Mouse (Mus musculus): ENCODE data around the gene Mylk2. TPM values are rescaled to one million over a fixed set of nuclear protein-coding genes. Genes with fewer than 3 reads are reported as not detected.

Gene Mylk2
- polyA plus RNA-seq, 1 experiment from 2014 or later = not detected

DNA sequence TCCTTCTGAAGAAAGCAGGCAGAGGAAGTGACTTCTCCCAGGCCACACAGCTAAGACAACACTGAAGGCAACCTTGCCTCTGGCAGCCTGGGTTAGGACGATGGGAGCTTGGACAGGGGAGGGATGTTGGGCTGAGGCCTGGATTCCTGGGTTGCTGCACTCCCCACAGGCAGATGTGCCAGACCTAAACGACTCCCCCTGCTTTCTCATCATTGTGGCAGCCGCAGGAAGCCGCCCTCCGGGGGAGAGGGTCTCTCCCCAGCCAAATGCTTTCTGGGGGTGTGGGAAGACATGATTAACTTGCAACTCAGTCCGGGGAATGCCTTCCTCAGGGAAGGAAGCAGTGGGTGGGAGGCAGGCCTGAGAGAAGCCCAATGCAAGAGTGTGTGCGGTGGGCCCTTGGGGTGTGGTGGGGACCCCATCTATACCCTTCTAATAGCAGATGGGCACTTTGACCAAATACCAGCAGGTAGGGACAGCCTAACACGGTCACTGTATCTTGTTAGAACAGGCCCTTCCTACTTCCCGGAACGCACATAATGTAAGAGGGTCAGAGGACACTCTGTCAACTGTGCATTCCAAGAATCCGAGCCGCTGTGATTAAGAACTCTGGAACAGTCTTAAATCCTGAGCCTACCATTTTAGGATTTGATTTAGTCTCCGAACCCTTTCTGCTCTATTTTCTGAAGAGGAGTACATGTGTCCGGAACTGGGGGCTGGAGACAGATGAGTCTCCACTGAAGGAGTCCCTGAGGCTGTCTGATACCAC is 17.3 kb downstream of the Mylk2 start:
- Histone ChIP-seq H3K9ac (ENCODE audit: low read depth, low read length) (no peak overlapping the region), H3K4me2 (no peak overlapping the region), H3K36me3 (ENCODE audit: control insufficient read depth, insufficient read depth, low read length) (no peaks in the 10 kb centered on the region), H3K9me3 (replicated peaks; ENCODE audit: control insufficient read depth, low read length) (no peaks in the 10 kb centered on the region), H3K27ac (ENCODE audit: low read depth, low read length) (no peak overlapping the region), H3K27me3 (ENCODE audit: control insufficient read depth, insufficient read depth, low read length) (peaks cover 7% of the 10 kb centered on the region; the same call in 1 of the 2 replicates), H3K4me1 (ENCODE audit: control insufficient read depth, insufficient read depth, low read length) (peaks cover 18% of the 10 kb centered on the region), H3K4me3 (ENCODE audit: low read depth, low read length) (no peak overlapping the region)
- no peak for ATAC-seq (replicated peaks; ENCODE audit: insufficient number of reproducible peaks, low FRiP score, low TSS enrichment)
- 41% methylated on average over 14 of the region's 14 CpGs for WGBS (ENCODE audit: insufficient replicate concordance)

DNA sequence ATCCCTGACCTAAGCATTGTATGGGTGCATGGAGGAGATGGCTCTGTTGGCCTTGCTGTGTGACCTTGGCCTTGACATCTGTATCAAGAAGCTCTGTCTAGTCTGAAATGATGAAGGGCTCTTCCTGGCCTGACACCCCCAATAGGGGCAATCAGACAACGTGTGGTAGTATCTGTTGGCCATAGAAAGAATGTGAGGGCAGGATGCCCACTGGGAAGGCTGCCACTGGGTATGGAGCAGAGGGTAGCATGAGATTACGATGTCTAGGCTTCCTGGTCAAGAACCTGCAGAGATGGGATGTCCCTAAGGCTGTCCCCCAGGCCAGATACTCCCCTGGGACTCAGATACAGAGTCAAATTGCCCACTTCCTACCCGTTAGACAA is 17.8 kb downstream of the Mylk2 start:
- Histone ChIP-seq H3K36me3 (ENCODE audit: control insufficient read depth, insufficient read depth, low read length) (no peaks in the 10 kb centered on the region), H3K4me2 (no peak overlapping the region), H3K27me3 (ENCODE audit: control insufficient read depth, insufficient read depth, low read length) (peaks cover 7% of the 10 kb centered on the region; the same call in 1 of the 2 replicates), H3K4me1 (ENCODE audit: control insufficient read depth, insufficient read depth, low read length) (peaks cover 18% of the 10 kb centered on the region), H3K9ac (ENCODE audit: low read depth, low read length) (no peak overlapping the region), H3K9me3 (replicated peaks; ENCODE audit: control insufficient read depth, low read length) (no peaks in the 10 kb centered on the region), H3K4me3 (ENCODE audit: low read depth, low read length) (no peak overlapping the region), H3K27ac (ENCODE audit: low read depth, low read length) (no peak overlapping the region)
- WGBS (ENCODE audit: insufficient replicate concordance) = 66% methylated on average over 3 of the region's 3 CpGs
- ATAC-seq (replicated peaks; ENCODE audit: insufficient number of reproducible peaks, low FRiP score, low TSS enrichment) = no peak

DNA sequence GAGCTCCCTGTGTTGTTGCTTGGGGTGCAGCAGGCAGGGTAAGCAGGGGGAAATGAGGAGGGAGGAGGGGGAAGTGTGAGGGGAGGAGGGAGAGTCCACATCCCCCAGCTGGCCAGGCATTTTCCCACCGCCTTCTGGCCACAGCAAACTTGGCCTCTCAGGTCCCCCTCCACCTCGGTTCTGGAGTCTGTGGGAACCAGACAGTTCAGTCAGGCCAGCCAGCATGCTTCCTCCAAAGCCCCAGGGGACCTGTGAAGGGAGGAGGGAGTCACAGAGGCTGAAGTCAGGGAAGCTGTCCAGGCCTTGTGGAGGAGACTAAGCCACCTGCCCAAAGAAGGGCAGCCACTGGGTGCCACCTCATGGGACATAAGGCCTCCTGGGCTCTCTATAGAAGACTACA is 19.1 kb downstream of the Mylk2 start:
- Histone ChIP-seq H3K4me2 (no peak overlapping the region), H3K27ac (ENCODE audit: low read depth, low read length) (no peak overlapping the region)
- 34% methylated on average over 2 of the region's 2 CpGs for WGBS (ENCODE audit: insufficient replicate concordance)

DNA sequence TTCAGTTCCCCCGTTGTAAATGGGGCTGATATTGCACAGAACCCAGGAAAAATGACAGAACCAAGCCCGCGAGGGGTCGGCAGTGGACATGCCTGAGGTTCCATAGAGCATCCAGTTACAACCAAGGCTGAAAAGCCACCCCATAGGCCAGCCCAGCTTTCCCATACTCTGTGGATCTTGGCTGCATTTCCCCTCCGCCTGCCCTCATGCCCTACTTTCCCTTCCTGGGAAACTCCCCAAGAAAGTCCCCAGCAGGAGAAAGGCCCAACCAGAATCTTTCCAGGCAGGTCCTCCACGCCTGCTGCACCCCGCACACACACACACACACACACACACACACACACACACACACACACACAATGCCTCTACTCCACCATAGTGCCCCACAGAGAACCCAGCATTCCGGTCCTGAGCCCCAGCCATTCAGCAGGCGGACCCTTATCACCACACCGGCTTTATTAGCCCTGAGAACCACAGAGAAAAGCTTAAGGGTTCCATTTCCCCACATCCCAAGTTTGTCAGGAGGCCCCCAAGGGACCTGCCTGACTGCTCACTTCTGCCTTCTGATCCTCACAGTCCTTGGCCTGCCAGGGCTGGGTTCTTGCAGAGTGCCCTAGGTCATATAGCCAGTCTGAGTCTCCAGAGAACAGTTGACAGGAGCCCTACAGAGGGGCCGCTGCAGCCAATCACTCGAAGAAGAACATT is 20.5 kb downstream of the Mylk2 start:
- H3K9me3 ChIP-seq (replicated peaks; ENCODE audit: control insufficient read depth, low read length) = no peaks in the 10 kb centered on the region
- ATAC-seq (replicated peaks; ENCODE audit: insufficient number of reproducible peaks, low FRiP score, low TSS enrichment) = no peak
- no peaks in the 10 kb centered on the region for H3K36me3 ChIP-seq (ENCODE audit: control insufficient read depth, insufficient read depth, low read length)
- no peak overlapping the region for H3K4me3 ChIP-seq (ENCODE audit: low read depth, low read length)
- H3K4me2 ChIP-seq = no peak overlapping the region
- peaks cover 21% of the 10 kb centered on the region for H3K27me3 ChIP-seq (ENCODE audit: control insufficient read depth, insufficient read depth, low read length)
- 0 out of 2 replicates have a peak overlapping the region, but pooled peaks have one; percentile 5 for H3K9ac ChIP-seq (ENCODE audit: low read depth, low read length)
- H3K27ac ChIP-seq (ENCODE audit: low read depth, low read length) = no peak overlapping the region
- 57% methylated on average over 12 of the region's 12 CpGs for WGBS (ENCODE audit: insufficient replicate concordance)
- H3K4me1 ChIP-seq (ENCODE audit: control insufficient read depth, insufficient read depth, low read length) = peaks cover 8% of the 10 kb centered on the region; the same call in 1 of the 2 replicates

More for the DNA sequence above, 19.1 kb downstream of the Mylk2 start:
- Histone ChIP-seq H3K9me3 (replicated peaks; ENCODE audit: control insufficient read depth, low read length) (no peaks in the 10 kb centered on the region), H3K27me3 (ENCODE audit: control insufficient read depth, insufficient read depth, low read length) (peaks cover 9% of the 10 kb centered on the region; the same call in 1 of the 2 replicates), H3K4me1 (ENCODE audit: control insufficient read depth, insufficient read depth, low read length) (peaks cover 15% of the 10 kb centered on the region), H3K36me3 (ENCODE audit: control insufficient read depth, insufficient read depth, low read length) (no peaks in the 10 kb centered on the region), H3K9ac (ENCODE audit: low read depth, low read length) (no peak overlapping the region), H3K4me3 (ENCODE audit: low read depth, low read length) (no peak overlapping the region)
- ATAC-seq (replicated peaks; ENCODE audit: insufficient number of reproducible peaks, low FRiP score, low TSS enrichment) = no peak

DNA sequence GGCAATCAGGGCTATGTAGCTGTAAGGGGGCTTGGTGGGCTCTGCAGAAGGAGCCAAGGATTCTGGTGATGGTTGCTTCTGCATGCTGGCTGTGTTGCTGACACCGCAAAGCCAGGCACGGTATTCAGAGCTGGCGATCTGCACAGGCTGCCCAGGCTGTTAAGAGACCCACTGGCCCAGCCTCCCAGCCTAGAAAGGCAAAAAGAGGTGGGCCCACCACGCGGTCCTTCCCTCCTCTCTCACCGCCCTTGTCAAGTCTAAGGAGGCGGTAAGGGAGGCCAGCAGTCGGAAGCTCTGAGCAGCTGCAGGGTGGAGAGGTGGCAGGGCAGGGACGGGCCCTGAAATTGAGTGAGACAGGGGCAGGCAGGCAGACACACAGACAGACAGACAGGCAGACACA is 21.9 kb downstream of the Mylk2 start, which contains the start of gene Foxs1:
Foxs1 (minus strand) TSS at position 161 of the 400 bp plus-strand sequence.
- 0 out of 2 replicates have a peak, but pooled peaks have one; percentile 43 for ATAC-seq (replicated peaks; ENCODE audit: insufficient number of reproducible peaks, low FRiP score, low TSS enrichment)
- Histone ChIP-seq H3K4me2 (no peak within 1 kb of the TSS), H3K4me3 (ENCODE audit: low read depth, low read length) (no peak within 1 kb of the TSS), H3K27ac (ENCODE audit: low read depth, low read length) (no peak within 1 kb of the TSS), H3K9me3 (replicated peaks; ENCODE audit: control insufficient read depth, low read length) (no peaks in the 10 kb centered on the region), H3K9ac (ENCODE audit: low read depth, low read length) (no peak within 1 kb of the TSS), H3K36me3 (ENCODE audit: control insufficient read depth, insufficient read depth, low read length) (no peaks in the 10 kb centered on the region), H3K4me1 (ENCODE audit: control insufficient read depth, insufficient read depth, low read length) (peaks cover 3% of the 10 kb centered on the region; the same call in 1 of the 2 replicates), H3K27me3 (ENCODE audit: control insufficient read depth, insufficient read depth, low read length) (peaks cover 20% of the 10 kb centered on the region)
- WGBS (ENCODE audit: insufficient replicate concordance) = 18% methylated on average over 9 of the region's 9 CpGs

DNA sequence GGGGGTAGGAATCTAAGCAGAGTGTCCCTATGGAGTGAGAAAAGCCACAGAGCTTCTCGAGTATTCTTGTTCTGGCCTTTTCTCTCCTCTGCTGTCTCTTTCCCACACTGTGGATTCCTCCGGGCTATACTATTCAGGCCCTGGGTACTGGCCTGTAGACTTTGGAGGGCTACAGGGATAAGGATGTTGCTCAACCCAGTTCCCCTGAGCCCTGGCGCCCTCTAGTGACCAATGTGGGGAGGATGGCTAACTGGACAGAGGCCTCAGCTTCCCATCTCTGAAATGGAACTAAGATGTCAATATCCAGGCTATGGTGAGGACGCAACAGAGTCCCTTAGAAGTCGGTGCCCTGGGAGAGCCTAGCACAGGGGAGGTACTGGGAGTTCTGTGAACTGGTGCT is 22.5 kb downstream of the Mylk2 start:
- peaks cover 3% of the 10 kb centered on the region; the same call in 1 of the 2 replicates for H3K4me1 ChIP-seq (ENCODE audit: control insufficient read depth, insufficient read depth, low read length)
- 35% methylated on average over 5 of the region's 5 CpGs for WGBS (ENCODE audit: insufficient replicate concordance)
- no peak overlapping the region for H3K4me2 ChIP-seq
- no peaks in the 10 kb centered on the region for H3K9me3 ChIP-seq (replicated peaks; ENCODE audit: control insufficient read depth, low read length)
- no peak overlapping the region for H3K27ac ChIP-seq (ENCODE audit: low read depth, low read length)
- ATAC-seq (replicated peaks; ENCODE audit: insufficient number of reproducible peaks, low FRiP score, low TSS enrichment) = no peak
- H3K9ac ChIP-seq (ENCODE audit: low read depth, low read length) = no peak overlapping the region
- no peak overlapping the region for H3K4me3 ChIP-seq (ENCODE audit: low read depth, low read length)
- peaks cover 20% of the 10 kb centered on the region for H3K27me3 ChIP-seq (ENCODE audit: control insufficient read depth, insufficient read depth, low read length)
- H3K36me3 ChIP-seq (ENCODE audit: control insufficient read depth, insufficient read depth, low read length) = no peaks in the 10 kb centered on the region

DNA sequence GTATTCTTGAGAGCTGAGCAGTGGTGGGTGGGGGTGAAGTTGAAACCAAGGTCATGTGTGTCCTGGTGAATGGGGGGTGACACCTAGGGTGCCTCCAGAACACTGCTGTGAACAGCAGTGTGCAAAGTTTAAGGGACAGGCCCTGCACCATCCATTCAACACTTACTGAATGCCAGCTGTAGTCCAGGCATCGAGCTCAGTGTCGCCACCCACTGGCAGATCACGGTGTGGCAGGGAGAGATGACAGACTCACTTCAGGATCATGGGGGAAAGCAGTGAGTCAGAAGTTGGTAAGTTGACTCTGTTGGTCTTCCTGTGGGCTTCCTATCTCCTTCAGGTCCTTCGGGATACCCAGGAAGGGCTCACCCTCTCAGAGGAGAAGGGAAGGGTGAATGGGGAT is 28.7 kb downstream of the Mylk2 start:
- H3K4me2 ChIP-seq = no peak overlapping the region
- ATAC-seq (replicated peaks; ENCODE audit: insufficient number of reproducible peaks, low FRiP score, low TSS enrichment) = no peak
- no peaks in the 10 kb centered on the region for H3K9me3 ChIP-seq (replicated peaks; ENCODE audit: control insufficient read depth, low read length)
- peaks cover 59% of the 10 kb centered on the region for H3K27me3 ChIP-seq (ENCODE audit: control insufficient read depth, insufficient read depth, low read length)
- H3K27ac ChIP-seq (ENCODE audit: low read depth, low read length) = no peak overlapping the region
- H3K4me3 ChIP-seq (ENCODE audit: low read depth, low read length) = no peak overlapping the region
- H3K36me3 ChIP-seq (ENCODE audit: control insufficient read depth, insufficient read depth, low read length) = no peaks in the 10 kb centered on the region
- 10% methylated on average over 4 of the region's 4 CpGs for WGBS (ENCODE audit: insufficient replicate concordance)
- H3K9ac ChIP-seq (ENCODE audit: low read depth, low read length) = no peak overlapping the region
- peaks cover 4% of the 10 kb centered on the region for H3K4me1 ChIP-seq (ENCODE audit: control insufficient read depth, insufficient read depth, low read length)

DNA sequence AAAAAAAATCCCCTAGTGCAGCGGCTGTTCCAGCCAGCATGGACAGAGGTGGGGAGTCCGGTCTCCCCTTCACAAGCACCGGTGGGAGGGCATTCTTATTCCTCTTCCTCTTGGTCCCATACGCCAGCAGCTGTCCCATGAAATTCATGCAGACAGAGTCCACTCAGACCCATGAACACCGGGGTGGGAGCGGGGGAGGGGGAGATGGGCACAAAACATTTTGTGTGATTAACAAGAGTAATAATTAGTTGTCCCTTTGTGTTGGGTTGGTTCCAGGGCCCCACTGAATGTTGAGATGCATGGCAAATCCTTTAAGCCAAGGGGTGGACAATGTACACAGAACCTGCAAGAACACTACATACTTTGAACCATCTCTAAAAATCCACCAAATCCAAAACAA is 30.0 kb downstream of the Mylk2 start:
- H3K27me3 ChIP-seq (ENCODE audit: control insufficient read depth, insufficient read depth, low read length) = peaks cover 62% of the 10 kb centered on the region

More for the DNA sequence above, 30.0 kb downstream of the Mylk2 start:
- Histone ChIP-seq H3K4me2 (no peak overlapping the region), H3K4me3 (ENCODE audit: low read depth, low read length) (no peak overlapping the region), H3K9ac (ENCODE audit: low read depth, low read length) (no peak overlapping the region), H3K27ac (ENCODE audit: low read depth, low read length) (no peak overlapping the region), H3K36me3 (ENCODE audit: control insufficient read depth, insufficient read depth, low read length) (no peaks in the 10 kb centered on the region), H3K9me3 (replicated peaks; ENCODE audit: control insufficient read depth, low read length) (no peaks in the 10 kb centered on the region), H3K4me1 (ENCODE audit: control insufficient read depth, insufficient read depth, low read length) (peaks cover 4% of the 10 kb centered on the region)
- 81% methylated on average over 6 of the region's 6 CpGs for WGBS (ENCODE audit: insufficient replicate concordance)
- no peak for ATAC-seq (replicated peaks; ENCODE audit: insufficient number of reproducible peaks, low FRiP score, low TSS enrichment)
